Mouse (Mus musculus): ENCODE data around the gene Arhgef10l.

Arhgef10l gene

GRCm38 (mm10) chr4:140642378-140642777 is 23.4 kb downstream of the Arhgef10l start:
- in situ Hi-C loops (cut with MboI; ENCODE audit: low pct_unique_long_range_greater_than_20kb in 1 of 2, low sequenced_read_pairs in 2 of 2, unreplicated experiment in 1 of 2) = loop anchor here in 1 of 2 experiments (25.0 kb wide), 1 partner anchor 1055 kb away; no protein-coding TSS in a partner anchor

- in situ Hi-C loops (cut with MboI; ENCODE audit: low pct_unique_long_range_greater_than_20kb in 1 of 2, low sequenced_read_pairs in 2 of 2, unreplicated experiment in 1 of 2) = loop anchor here in 1 of 2 experiments (25.0 kb wide), 1 partner anchor 1054 kb away; no protein-coding TSS in a partner anchor
Measured at GRCm38 (mm10) chr4:140641414-140641918, 24.3 kb downstream of the Arhgef10l start.

GRCm38 (mm10) chr4:140640668-140641067 is 25.1 kb downstream of the Arhgef10l start:
- in situ Hi-C loops (cut with MboI; ENCODE audit: low pct_unique_long_range_greater_than_20kb in 1 of 2, low sequenced_read_pairs in 2 of 2, unreplicated experiment in 1 of 2) = loop anchor here in 1 of 2 experiments (25.0 kb wide), 1 partner anchor 1053 kb away; no protein-coding TSS in a partner anchor

- in situ Hi-C loops (cut with MboI; ENCODE audit: low pct_unique_long_range_greater_than_20kb in 1 of 2, low sequenced_read_pairs in 2 of 2, unreplicated experiment in 1 of 2) = loop anchor here in 1 of 2 experiments (25.0 kb wide), 1 partner anchor 1053 kb away; no protein-coding TSS in a partner anchor
Measured at GRCm38 (mm10) chr4:140640242-140640523, 25.6 kb downstream of the Arhgef10l start.

GRCm38 (mm10) chr4:140639431-140640241 is 26.2 kb downstream of the Arhgef10l start:
- in situ Hi-C loops (cut with MboI; ENCODE audit: low pct_unique_long_range_greater_than_20kb in 1 of 2, low sequenced_read_pairs in 2 of 2, unreplicated experiment in 1 of 2) = loop anchor here in 1 of 2 experiments (25.0 kb wide), 1 partner anchor 1052 kb away; no protein-coding TSS in a partner anchor

- in situ Hi-C loops (cut with MboI; ENCODE audit: low pct_unique_long_range_greater_than_20kb in 1 of 2, low sequenced_read_pairs in 2 of 2, unreplicated experiment in 1 of 2) = loop anchor here in 1 of 2 experiments (25.0 kb wide), 1 partner anchor 1051 kb away; no protein-coding TSS in a partner anchor
Measured at GRCm38 (mm10) chr4:140638591-140638990, 27.2 kb downstream of the Arhgef10l start.

- in situ Hi-C loops (cut with MboI; ENCODE audit: low pct_unique_long_range_greater_than_20kb in 1 of 2, low sequenced_read_pairs in 2 of 2, unreplicated experiment in 1 of 2) = loop anchor here in 1 of 2 experiments (25.0 kb wide), 1 partner anchor 1050 kb away; no protein-coding TSS in a partner anchor
Measured at GRCm38 (mm10) chr4:140637269-140637668, 28.5 kb downstream of the Arhgef10l start.

GRCm38 (mm10) chr4:140636312-140636996 is 29.4 kb downstream of the Arhgef10l start:
- in situ Hi-C loops (cut with MboI; ENCODE audit: low pct_unique_long_range_greater_than_20kb in 1 of 2, low sequenced_read_pairs in 2 of 2, unreplicated experiment in 1 of 2) = loop anchor here in 1 of 2 experiments (25.0 kb wide), 1 partner anchor 1049 kb away; no protein-coding TSS in a partner anchor

GRCm38 (mm10) chr4:140634861-140635388 is 30.9 kb downstream of the Arhgef10l start:
- in situ Hi-C loops (cut with MboI; ENCODE audit: low pct_unique_long_range_greater_than_20kb in 1 of 2, low sequenced_read_pairs in 2 of 2, unreplicated experiment in 1 of 2) = loop anchor here in 1 of 2 experiments (25.0 kb wide), 1 partner anchor 1048 kb away; no protein-coding TSS in a partner anchor

- in situ Hi-C loops (cut with MboI; ENCODE audit: low pct_unique_long_range_greater_than_20kb in 1 of 2, low sequenced_read_pairs in 2 of 2, unreplicated experiment in 1 of 2) = loop anchor here in 1 of 2 experiments (25.0 kb wide), 1 partner anchor 1044 kb away; no protein-coding TSS in a partner anchor
Measured at GRCm38 (mm10) chr4:140631276-140631849, 34.4 kb downstream of the Arhgef10l start.

- in situ Hi-C loops (cut with MboI; ENCODE audit: low pct_unique_long_range_greater_than_20kb in 1 of 2, low sequenced_read_pairs in 2 of 2, unreplicated experiment in 1 of 2) = loop anchor here in 1 of 2 experiments (25.0 kb wide), 1 partner anchor 1043 kb away; no protein-coding TSS in a partner anchor
Measured at GRCm38 (mm10) chr4:140630651-140631241, 35.1 kb downstream of the Arhgef10l start.

GRCm38 (mm10) chr4:140630136-140630535 is 35.7 kb downstream of the Arhgef10l start:
- in situ Hi-C loops (cut with MboI; ENCODE audit: low pct_unique_long_range_greater_than_20kb in 1 of 2, low sequenced_read_pairs in 2 of 2, unreplicated experiment in 1 of 2) = loop anchor here in 1 of 2 experiments (25.0 kb wide), 1 partner anchor 1043 kb away; no protein-coding TSS in a partner anchor

GRCm38 (mm10) chr4:140628971-140629370 is 36.8 kb downstream of the Arhgef10l start:
- in situ Hi-C loops (cut with MboI; ENCODE audit: low pct_unique_long_range_greater_than_20kb in 1 of 2, low sequenced_read_pairs in 2 of 2, unreplicated experiment in 1 of 2) = loop anchor here in 1 of 2 experiments (25.0 kb wide), 1 partner anchor 1042 kb away; no protein-coding TSS in a partner anchor

- in situ Hi-C loops (cut with MboI; ENCODE audit: low pct_unique_long_range_greater_than_20kb in 1 of 2, low sequenced_read_pairs in 2 of 2, unreplicated experiment in 1 of 2) = loop anchor here in 1 of 2 experiments (25.0 kb wide), 1 partner anchor 1041 kb away; no protein-coding TSS in a partner anchor
Measured at GRCm38 (mm10) chr4:140628412-140628943, 37.3 kb downstream of the Arhgef10l start.

GRCm38 (mm10) chr4:140625651-140626525 is 39.9 kb downstream of the Arhgef10l start:
- in situ Hi-C loops (cut with MboI; ENCODE audit: low pct_unique_long_range_greater_than_20kb in 1 of 2, low sequenced_read_pairs in 2 of 2, unreplicated experiment in 1 of 2) = loop anchor here in 1 of 2 experiments (25.0 kb wide), 1 partner anchor 1039 kb away; no protein-coding TSS in a partner anchor

- in situ Hi-C loops (cut with MboI; ENCODE audit: low pct_unique_long_range_greater_than_20kb in 1 of 2, low sequenced_read_pairs in 2 of 2, unreplicated experiment in 1 of 2) = loop anchor here in 1 of 2 experiments (25.0 kb wide), 1 partner anchor 1037 kb away; no protein-coding TSS in a partner anchor
Measured at GRCm38 (mm10) chr4:140624468-140625176, 41.2 kb downstream of the Arhgef10l start.
